Mouse (Mus musculus) heart, postnatal 4 days (tissue): ENCODE data around the gene Phospho1. TPM values are rescaled to one million over a fixed set of nuclear protein-coding genes. Genes with fewer than 3 reads are reported as not detected.
"Not testable (repeated sequence)": the region's sequence is repeated elsewhere in the genome, so short reads cannot be mapped to it uniquely, and the experiment has no call there.

Experiments used
- DNase-seq: peaks from one replicate; pipeline ENCODE4 v3.0.0; 2021
- total RNA-seq, 2 experiments: library from RNA; stranded (reverse); gene quantifications; 2 replicates each; pipeline ENCODE4 v1.2.3; 2021

Phospho1 gene
- total RNA-seq, 2 experiments from 2014 or later = 71.7 to 82.2 TPM

GRCm38 (mm10) chr11:95869442-95869841, 45.1 kb downstream of the Phospho1 start:
- no peak for DNase-seq

GRCm38 (mm10) chr11:95869918-95870470, 45.7 kb downstream of the Phospho1 start:
- no peak for DNase-seq

- DNase-seq = no peak
Observed at GRCm38 (mm10) chr11:95875804-95876203, 51.5 kb downstream of the Phospho1 start.

GRCm38 (mm10) chr11:95876296-95876695, 52.0 kb downstream of the Phospho1 start:
- peak; percentile 77 for DNase-seq

- not testable (repeated sequence) for DNase-seq
Observed at GRCm38 (mm10) chr11:95879861-95880260, 55.6 kb downstream of the Phospho1 start.

Other genes with a start within 250 kb of the Phospho1 start
- 1 to 10 TPM; 3.7 to 4.3 TPM for gene Ngfr, start 236.8 kb upstream of the Phospho1 start, total RNA-seq
- 100 to 1,000 TPM; 304 to 319 TPM for gene Phb, start 157.5 kb upstream of the Phospho1 start, total RNA-seq
- gene Zfp652, start 111.8 kb upstream of the Phospho1 start, total RNA-seq = 10 to 100 TPM; 42.8 to 48.2 TPM
- gene B130006D01Rik, start 100.9 kb upstream of the Phospho1 start, total RNA-seq = 1 to 10 TPM in 1 of 2 experiments, under 1 TPM in 1; 0.57 to 1.1 TPM
- 10 to 100 TPM; 23.2 to 23.8 TPM for gene Gngt2, start 12.7 kb downstream of the Phospho1 start, total RNA-seq
- gene Abi3, start 18.0 kb downstream of the Phospho1 start, total RNA-seq = 10 to 100 TPM; 16.7 to 19.5 TPM
- not detected for gene B4galnt2, start 90.4 kb downstream of the Phospho1 start, total RNA-seq
- 10 to 100 TPM in 1 of 2 experiments, 1 to 10 TPM in 1; 6.3 to 10.6 TPM for gene Igf2bp1, start 181.4 kb downstream of the Phospho1 start, total RNA-seq
- gene Gip, start 200.0 kb downstream of the Phospho1 start, total RNA-seq = not detected
- gene Snf8, start 210.4 kb downstream of the Phospho1 start, total RNA-seq = 10 to 100 TPM; 60.9 to 62.7 TPM
- gene Ube2z, start 240.9 kb downstream of the Phospho1 start, total RNA-seq = 10 to 100 TPM; 47.4 to 48.3 TPM